Mouse (Mus musculus): ENCODE results near the gene Scfd2.

Scfd2 gene

GRCm38 (mm10) chr5:74311865-74312264, 219.7 kb downstream of the Scfd2 start:
- no peak for DNase-seq (ENCODE audit: low read depth, low spot score)

GRCm38 (mm10) chr5:74311200-74311825, 220.2 kb downstream of the Scfd2 start:
- peak; percentile 72 for DNase-seq (ENCODE audit: low read depth, low spot score)

GRCm38 (mm10) chr5:74310101-74310500, 221.5 kb downstream of the Scfd2 start:
- no peak for DNase-seq (ENCODE audit: low read depth, low spot score)

- no peak for DNase-seq (ENCODE audit: low read depth, low spot score)
Observed at GRCm38 (mm10) chr5:74307242-74307641, 224.3 kb downstream of the Scfd2 start.

GRCm38 (mm10) chr5:74305533-74306189, 225.9 kb downstream of the Scfd2 start:
- no peak for DNase-seq (ENCODE audit: low read depth, low spot score)

- DNase-seq (ENCODE audit: low read depth, low spot score): no peak
Observed at GRCm38 (mm10) chr5:74304767-74305166, 226.8 kb downstream of the Scfd2 start.

- no peak for DNase-seq (ENCODE audit: low read depth, low spot score)
Observed at GRCm38 (mm10) chr5:74302331-74302730, 229.2 kb downstream of the Scfd2 start.

- no peak for DNase-seq (ENCODE audit: low read depth, low spot score)
Observed at GRCm38 (mm10) chr5:74301443-74301842, 230.1 kb downstream of the Scfd2 start.

GRCm38 (mm10) chr5:74300931-74301330, 230.6 kb downstream of the Scfd2 start:
- no peak for DNase-seq (ENCODE audit: low read depth, low spot score)

GRCm38 (mm10) chr5:74300140-74300539, 231.4 kb downstream of the Scfd2 start:
- peak; percentile 68 for DNase-seq (ENCODE audit: low read depth, low spot score)

- no peak for DNase-seq (ENCODE audit: low read depth, low spot score)
Observed at GRCm38 (mm10) chr5:74297113-74297512, 234.4 kb downstream of the Scfd2 start.

- DNase-seq (ENCODE audit: low read depth, low spot score): no peak
Observed at GRCm38 (mm10) chr5:74296096-74296495, 235.5 kb downstream of the Scfd2 start.

GRCm38 (mm10) chr5:74293513-74293912, 238.0 kb downstream of the Scfd2 start:
- no peak for DNase-seq (ENCODE audit: low read depth, low spot score)

- peak; percentile 36 for DNase-seq (ENCODE audit: low read depth, low spot score)
Observed at GRCm38 (mm10) chr5:74292050-74292449, 239.5 kb downstream of the Scfd2 start.

GRCm38 (mm10) chr5:74291575-74291974, 240.0 kb downstream of the Scfd2 start:
- DNase-seq (ENCODE audit: low read depth, low spot score): no peak

- no peak for DNase-seq (ENCODE audit: low read depth, low spot score)
Observed at GRCm38 (mm10) chr5:74289957-74290356, 241.6 kb downstream of the Scfd2 start.

- peak; percentile 53 for DNase-seq (ENCODE audit: low read depth, low spot score)
Observed at GRCm38 (mm10) chr5:74288206-74288605, 243.4 kb downstream of the Scfd2 start.

GRCm38 (mm10) chr5:74286301-74286700, 245.3 kb downstream of the Scfd2 start:
- DNase-seq (ENCODE audit: low read depth, low spot score): no peak

GRCm38 (mm10) chr5:74285764-74286163, 245.8 kb downstream of the Scfd2 start:
- no peak for DNase-seq (ENCODE audit: low read depth, low spot score)

GRCm38 (mm10) chr5:74285289-74285688, 246.3 kb downstream of the Scfd2 start:
- DNase-seq (ENCODE audit: low read depth, low spot score): no peak

GRCm38 (mm10) chr5:74283545-74283944, 248.0 kb downstream of the Scfd2 start:
- peak; percentile 81 for DNase-seq (ENCODE audit: low read depth, low spot score)

- peak; percentile 52 for DNase-seq (ENCODE audit: low read depth, low spot score)
Observed at GRCm38 (mm10) chr5:74281480-74281879, 250.1 kb downstream of the Scfd2 start.

- DNase-seq (ENCODE audit: low read depth, low spot score): no peak
Observed at GRCm38 (mm10) chr5:74279673-74280072, 251.9 kb downstream of the Scfd2 start.
